Mouse (Mus musculus) heart, embryonic 14.5 days (tissue): ENCODE measurements at regions not wholly inside any gene's neighbourhood (a gene's known extent, or its start where the extent isn't known, plus 50 kb on each side); places are given as distances from the start of the nearest gene placed in this dataset.

ENCODE experiments used
- ATAC-seq: fragments of 200-750 bp; cut with Nextera tagmentation; 2 replicates; pipeline ENCODE4 v1.8.0; 2017; ENCODE audit warnings: low read depth, moderate TSS enrichment; ENCODE audit not compliant: insufficient number of reproducible peaks, insufficient read depth, low FRiP score
- H3K27ac ChIP-seq, 2 experiments: fragments of 200-500 bp in 1 of 2; fragments of 300-500 bp in 1 of 2; sonication (generic) in 1 of 2; replicated peaks in 1 of 2; 2 replicates each; pipeline ENCODE4 v1.5.1; 2012 to 2014; ENCODE audit warnings: low read depth in 2 of 2, low read length in 2 of 2, control low read depth in 1 of 2, mild to moderate bottlenecking in 1 of 2, mixed read lengths in 1 of 2; ENCODE audit not compliant: control insufficient read depth in 1 of 2, insufficient read depth in 1 of 2
- H3K27me3 ChIP-seq: fragments of 300-500 bp; sonication (generic); 2 replicates; pipeline ENCODE4 v1.6.1; 2014; ENCODE audit warnings: mild to moderate bottlenecking, low read length, control low read depth; ENCODE audit not compliant: control insufficient read depth, insufficient read depth
- H3K36me3 ChIP-seq: fragments of 300-500 bp; sonication (generic); 2 replicates; pipeline ENCODE4 v1.6.1; 2014; ENCODE audit warnings: mild to moderate bottlenecking, control low read depth, low read length, mixed read lengths; ENCODE audit not compliant: control insufficient read depth, insufficient read depth
- H3K4me1 ChIP-seq, 2 experiments: fragments of 200-500 bp in 1 of 2; fragments of 300-500 bp in 1 of 2; sonication (generic) in 1 of 2; 2 replicates each; pipeline ENCODE4 v1.6.1; 2012 to 2014; ENCODE audit warnings: low read length in 2 of 2, control low read depth in 1 of 2, mixed read lengths in 1 of 2; ENCODE audit not compliant: control insufficient read depth in 2 of 2, insufficient read depth in 2 of 2
- H3K4me2 ChIP-seq: fragments of 300-500 bp; sonication (generic); 2 replicates; pipeline ENCODE4 v1.6.1; 2014; ENCODE audit warnings: mild to moderate bottlenecking, low read length
- H3K4me3 ChIP-seq, 2 experiments: fragments of 200-500 bp in 1 of 2; fragments of 300-500 bp in 1 of 2; sonication (generic) in 1 of 2; 2 replicates each; pipeline ENCODE4 v1.5.1; 2012 to 2014; ENCODE audit warnings: low read length in 2 of 2, mild to moderate bottlenecking in 2 of 2, control low read depth in 1 of 2, low read depth in 1 of 2, moderate library complexity in 1 of 2; ENCODE audit not compliant: control insufficient read depth in 1 of 2, insufficient read depth in 1 of 2
- H3K9ac ChIP-seq: fragments of 300-500 bp; sonication (generic); 2 replicates; pipeline ENCODE4 v1.6.1; 2014; ENCODE audit warnings: mild to moderate bottlenecking, low read length
- H3K9me3 ChIP-seq: fragments of 300-500 bp; sonication (generic); 2 replicates; pipeline ENCODE4 v1.6.1; 2016; ENCODE audit warnings: low read length, control low read depth; ENCODE audit not compliant: control insufficient read depth
- WGBS: fragments of 180-500 bp; shearing (Covaris S2); extraction: QIAGEN DNeasy Blood & Tissue Kit; methylation state at CpG from one replicate; pipeline ENCODE4 v1.1.7; 2014; 5-methylcytosine and 5-hydroxymethylcytosine counted together

- no peak overlapping the region for H3K4me3 ChIP-seq
- no peaks in the 10 kb centered on the region for H3K27me3 ChIP-seq
- H3K4me2 ChIP-seq: no peak overlapping the region
- WGBS: 67% methylated on average over 18 of the region's 18 CpGs
- no peak overlapping the region for H3K27ac ChIP-seq
- no peak overlapping the region for H3K9ac ChIP-seq
- H3K36me3 ChIP-seq: no peaks in the 10 kb centered on the region
- peaks cover 7 to 11% of the 10 kb centered on the region in 2 experiments; a peak in 3 of 4 replicates for H3K4me1 ChIP-seq
- no peak for ATAC-seq
- no peaks in the 10 kb centered on the region for H3K9me3 ChIP-seq
These were observed 60.4 kb upstream of the Sulf2 start for GRCm38 (mm10) chr2:166215610-166216511.

GRCm38 (mm10) chr2:166215191-166215590, 59.7 kb upstream of the Sulf2 start:
- H3K9me3 ChIP-seq: no peaks in the 10 kb centered on the region
- ATAC-seq: no peak
- H3K4me1 ChIP-seq: peaks cover 7 to 11% of the 10 kb centered on the region in 2 experiments; a peak in 3 of 4 replicates
- no peak overlapping the region for H3K4me2 ChIP-seq
- no peaks in the 10 kb centered on the region for H3K27me3 ChIP-seq
- no peak overlapping the region for H3K27ac ChIP-seq
- H3K4me3 ChIP-seq: no peak overlapping the region
- WGBS: 86% methylated on average over 7 of the region's 7 CpGs
- no peaks in the 10 kb centered on the region for H3K36me3 ChIP-seq
- no peak overlapping the region for H3K9ac ChIP-seq

- Histone ChIP-seq H3K27ac (peak overlapping the region; percentile 14 to 69; a peak in 2 of 4 replicates), H3K9ac (peak overlapping the region; percentile 16; the same call in 1 of the 2 replicates), H3K36me3 (no peaks in the 10 kb centered on the region), H3K4me3 (no peak overlapping the region), H3K27me3 (no peaks in the 10 kb centered on the region), H3K9me3 (no peaks in the 10 kb centered on the region), H3K4me1 (peaks cover 30 to 41% of the 10 kb centered on the region in 2 experiments), H3K4me2 (no peak overlapping the region)
- no peak for ATAC-seq
- WGBS: 60% methylated on average over 3 of the region's 3 CpGs
These were observed 51.7 kb upstream of the Sulf2 start for GRCm38 (mm10) chr2:166207145-166207508.

- Histone ChIP-seq H3K27me3 (peaks cover 3% of the 10 kb centered on the region; the same call in 1 of the 2 replicates), H3K9ac (no peak overlapping the region; the same call in 1 of the 2 replicates), H3K4me1 (peaks cover 30 to 41% of the 10 kb centered on the region in 2 experiments), H3K4me2 (no peak overlapping the region), H3K27ac (peak overlapping the region; percentile 14 to 69; a peak in 3 of 4 replicates), H3K4me3 (no peak overlapping the region), H3K9me3 (no peaks in the 10 kb centered on the region), H3K36me3 (no peaks in the 10 kb centered on the region)
- WGBS: 13% methylated on average over 5 of the region's 5 CpGs
- peak; percentile 15; the same call in 1 of the 2 replicates for ATAC-seq
These were observed 51.1 kb upstream of the Sulf2 start for GRCm38 (mm10) chr2:166206396-166207144.
